Mouse (Mus musculus): ENCODE measurements around the gene Vwa3b. TPM values are rescaled to one million over a fixed set of nuclear protein-coding genes. Genes with fewer than 3 reads are reported as not detected.

The Vwa3b gene
- polyA plus RNA-seq, 1 experiment from 2014 or later = 0.42 TPM

- Histone ChIP-seq H3K27ac (ENCODE audit: low read depth, low read length) (no peak overlapping the region), H3K36me3 (ENCODE audit: control insufficient read depth, insufficient read depth, low read length) (no peaks in the 10 kb centered on the region), H3K4me3 (ENCODE audit: low read depth, low read length) (no peak overlapping the region), H3K4me2 (ENCODE audit: low read depth) (no peak overlapping the region), H3K9me3 (ENCODE audit: control insufficient read depth, low read length) (no peaks in the 10 kb centered on the region), H3K27me3 (ENCODE audit: control insufficient read depth, insufficient read depth, low read length) (no peaks in the 10 kb centered on the region), H3K9ac (ENCODE audit: low read length) (no peak overlapping the region), H3K4me1 (ENCODE audit: control insufficient read depth, insufficient read depth, low read length) (no peaks in the 10 kb centered on the region)
- 86% methylated on average over 5 of the region's 5 CpGs for WGBS
- ATAC-seq (ENCODE audit: insufficient read depth, low FRiP score, low TSS enrichment) (no peak), DNase-seq (ENCODE audit: low spot score) (no peak)
Measured at GRCm38 (mm10) chr1:37041856-37042255, 15.5 kb downstream of the Vwa3b start.

GRCm38 (mm10) chr1:37042769-37043168 is 16.4 kb downstream of the Vwa3b start:
- ATAC-seq (ENCODE audit: insufficient read depth, low FRiP score, low TSS enrichment) (no peak), DNase-seq (ENCODE audit: low spot score) (no peak)
- Histone ChIP-seq H3K36me3 (ENCODE audit: control insufficient read depth, insufficient read depth, low read length) (no peaks in the 10 kb centered on the region), H3K4me1 (ENCODE audit: control insufficient read depth, insufficient read depth, low read length) (no peaks in the 10 kb centered on the region), H3K9ac (ENCODE audit: low read length) (no peak overlapping the region), H3K27ac (ENCODE audit: low read depth, low read length) (no peak overlapping the region), H3K27me3 (ENCODE audit: control insufficient read depth, insufficient read depth, low read length) (no peaks in the 10 kb centered on the region), H3K9me3 (ENCODE audit: control insufficient read depth, low read length) (no peaks in the 10 kb centered on the region; the same call in 1 of the 2 replicates), H3K4me3 (ENCODE audit: low read depth, low read length) (no peak overlapping the region), H3K4me2 (ENCODE audit: low read depth) (no peak overlapping the region)
- 87% methylated on average over 8 of the region's 8 CpGs for WGBS

- no peaks in the 10 kb centered on the region for H3K4me1 ChIP-seq (ENCODE audit: control insufficient read depth, insufficient read depth, low read length)
- H3K9me3 ChIP-seq (ENCODE audit: control insufficient read depth, low read length) = peaks cover 3% of the 10 kb centered on the region; the same call in 1 of the 2 replicates
- H3K36me3 ChIP-seq (ENCODE audit: control insufficient read depth, insufficient read depth, low read length) = no peaks in the 10 kb centered on the region
- DNase-seq (ENCODE audit: low spot score) = no peak
- no peak for ATAC-seq (ENCODE audit: insufficient read depth, low FRiP score, low TSS enrichment)
- H3K4me2 ChIP-seq (ENCODE audit: low read depth) = no peak overlapping the region
- no peaks in the 10 kb centered on the region for H3K27me3 ChIP-seq (ENCODE audit: control insufficient read depth, insufficient read depth, low read length)
- 90% methylated on average over 3 of the region's 3 CpGs for WGBS
- no peak overlapping the region for H3K4me3 ChIP-seq (ENCODE audit: low read depth, low read length)
- no peak overlapping the region for H3K9ac ChIP-seq (ENCODE audit: low read length)
- no peak overlapping the region for H3K27ac ChIP-seq (ENCODE audit: low read depth, low read length)
Measured at GRCm38 (mm10) chr1:37043196-37043595, 16.8 kb downstream of the Vwa3b start.

GRCm38 (mm10) chr1:37045472-37045871 is 19.1 kb downstream of the Vwa3b start:
- peaks cover 3% of the 10 kb centered on the region; the same call in 1 of the 2 replicates for H3K9me3 ChIP-seq (ENCODE audit: control insufficient read depth, low read length)
- H3K36me3 ChIP-seq (ENCODE audit: control insufficient read depth, insufficient read depth, low read length) = no peaks in the 10 kb centered on the region
- ATAC-seq (ENCODE audit: insufficient read depth, low FRiP score, low TSS enrichment) (no peak), DNase-seq (ENCODE audit: low spot score) (no peak)
- no peaks in the 10 kb centered on the region for H3K27me3 ChIP-seq (ENCODE audit: control insufficient read depth, insufficient read depth, low read length)
- no peak overlapping the region for H3K9ac ChIP-seq (ENCODE audit: low read length)
- H3K4me2 ChIP-seq (ENCODE audit: low read depth) = no peak overlapping the region
- WGBS = 53% methylated on average over 5 of the region's 5 CpGs
- H3K27ac ChIP-seq (ENCODE audit: low read depth, low read length) = no peak overlapping the region
- H3K4me3 ChIP-seq (ENCODE audit: low read depth, low read length) = no peak overlapping the region
- no peaks in the 10 kb centered on the region for H3K4me1 ChIP-seq (ENCODE audit: control insufficient read depth, insufficient read depth, low read length)

GRCm38 (mm10) chr1:37049159-37049558 is 22.8 kb downstream of the Vwa3b start:
- DNase-seq (ENCODE audit: low spot score) = no peak
- no peak for ATAC-seq (ENCODE audit: insufficient read depth, low FRiP score, low TSS enrichment)
- Histone ChIP-seq H3K4me2 (ENCODE audit: low read depth) (no peak overlapping the region), H3K4me1 (ENCODE audit: control insufficient read depth, insufficient read depth, low read length) (no peaks in the 10 kb centered on the region), H3K27ac (ENCODE audit: low read depth, low read length) (no peak overlapping the region), H3K9ac (ENCODE audit: low read length) (no peak overlapping the region), H3K36me3 (ENCODE audit: control insufficient read depth, insufficient read depth, low read length) (no peaks in the 10 kb centered on the region), H3K4me3 (ENCODE audit: low read depth, low read length) (no peak overlapping the region), H3K27me3 (ENCODE audit: control insufficient read depth, insufficient read depth, low read length) (no peaks in the 10 kb centered on the region), H3K9me3 (ENCODE audit: control insufficient read depth, low read length) (peaks cover 3% of the 10 kb centered on the region; the same call in 1 of the 2 replicates)
- 33% methylated on average over 4 of the region's 4 CpGs for WGBS

- H3K9ac ChIP-seq (ENCODE audit: low read length) = no peak overlapping the region
- DNase-seq (ENCODE audit: low spot score) = no peak
Measured at GRCm38 (mm10) chr1:37053691-37054090, 27.3 kb downstream of the Vwa3b start.

GRCm38 (mm10) chr1:37056831-37057561 is 30.6 kb downstream of the Vwa3b start:
- Histone ChIP-seq H3K27me3 (ENCODE audit: control insufficient read depth, insufficient read depth, low read length) (no peaks in the 10 kb centered on the region), H3K9ac (ENCODE audit: low read length) (no peak overlapping the region), H3K4me2 (ENCODE audit: low read depth) (no peak overlapping the region), H3K4me1 (ENCODE audit: control insufficient read depth, insufficient read depth, low read length) (no peaks in the 10 kb centered on the region), H3K27ac (ENCODE audit: low read depth, low read length) (no peak overlapping the region), H3K9me3 (ENCODE audit: control insufficient read depth, low read length) (no peaks in the 10 kb centered on the region), H3K36me3 (ENCODE audit: control insufficient read depth, insufficient read depth, low read length) (no peaks in the 10 kb centered on the region), H3K4me3 (ENCODE audit: low read depth, low read length) (no peak overlapping the region)
- WGBS = 86% methylated on average over 6 of the region's 6 CpGs
- DNase-seq (ENCODE audit: low spot score) (no peak), ATAC-seq (ENCODE audit: insufficient read depth, low FRiP score, low TSS enrichment) (no peak)

More at GRCm38 (mm10) chr1:37053691-37054090, 27.3 kb downstream of the Vwa3b start:
- no peaks in the 10 kb centered on the region for H3K4me1 ChIP-seq (ENCODE audit: control insufficient read depth, insufficient read depth, low read length)
- no peak overlapping the region for H3K4me2 ChIP-seq (ENCODE audit: low read depth)
- H3K4me3 ChIP-seq (ENCODE audit: low read depth, low read length) = no peak overlapping the region
- H3K9me3 ChIP-seq (ENCODE audit: control insufficient read depth, low read length) = no peaks in the 10 kb centered on the region
- H3K27me3 ChIP-seq (ENCODE audit: control insufficient read depth, insufficient read depth, low read length) = no peaks in the 10 kb centered on the region
- no peak for ATAC-seq (ENCODE audit: insufficient read depth, low FRiP score, low TSS enrichment)
- 69% methylated on average over 4 of the region's 4 CpGs for WGBS
- H3K27ac ChIP-seq (ENCODE audit: low read depth, low read length) = no peak overlapping the region
- no peaks in the 10 kb centered on the region for H3K36me3 ChIP-seq (ENCODE audit: control insufficient read depth, insufficient read depth, low read length)

DNA sequence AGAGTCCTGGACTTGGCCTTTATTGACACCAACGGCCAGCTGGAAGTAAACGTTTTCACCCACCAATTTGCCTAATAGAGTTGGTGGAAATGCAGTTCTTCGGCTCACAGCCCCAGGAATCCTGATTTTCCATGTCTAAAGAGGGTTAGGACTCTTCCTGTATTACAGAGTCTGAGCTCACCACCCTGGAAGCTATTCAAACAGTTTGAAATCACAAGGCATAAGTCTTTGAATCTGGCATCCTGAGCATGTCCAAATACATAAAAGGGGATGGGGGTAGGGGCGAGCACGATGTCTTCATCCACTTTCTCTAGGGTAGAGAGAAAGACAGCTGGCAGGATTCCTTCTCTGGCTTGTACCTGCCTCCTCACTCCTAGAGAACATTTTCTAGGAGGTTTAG is 34.5 kb downstream of the Vwa3b start:
- 84% methylated on average over 5 of the region's 5 CpGs for WGBS
- H3K4me1 ChIP-seq (ENCODE audit: control insufficient read depth, insufficient read depth, low read length) = no peaks in the 10 kb centered on the region

DNA sequence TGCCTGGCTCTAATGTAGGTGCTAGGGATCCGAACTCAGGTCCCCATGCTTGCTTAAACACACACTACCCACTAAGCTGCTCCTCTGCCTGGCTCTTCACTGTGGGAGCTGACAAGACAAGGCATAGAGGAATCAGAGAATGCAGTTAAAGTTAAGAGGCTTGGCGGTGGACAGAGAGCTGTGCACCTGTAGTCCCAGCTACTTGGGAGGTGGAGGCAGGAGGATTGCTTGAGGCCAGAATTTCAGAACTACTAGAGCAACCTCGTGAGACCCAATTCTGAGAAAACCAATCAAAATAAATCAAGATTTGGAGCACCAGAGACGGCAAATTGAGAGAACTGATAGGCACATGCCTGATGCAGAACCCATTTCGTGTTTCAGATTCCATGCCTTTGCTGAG is 36.7 kb downstream of the Vwa3b start:
- H3K4me1 ChIP-seq (ENCODE audit: control insufficient read depth, insufficient read depth, low read length) = no peaks in the 10 kb centered on the region

More for the DNA sequence above, 34.5 kb downstream of the Vwa3b start:
- H3K27ac ChIP-seq (ENCODE audit: low read depth, low read length) = no peak overlapping the region
- no peak overlapping the region for H3K4me3 ChIP-seq (ENCODE audit: low read depth, low read length)
- no peaks in the 10 kb centered on the region for H3K27me3 ChIP-seq (ENCODE audit: control insufficient read depth, insufficient read depth, low read length)
- no peaks in the 10 kb centered on the region for H3K36me3 ChIP-seq (ENCODE audit: control insufficient read depth, insufficient read depth, low read length)
- no peak for ATAC-seq (ENCODE audit: insufficient read depth, low FRiP score, low TSS enrichment)
- no peak overlapping the region for H3K4me2 ChIP-seq (ENCODE audit: low read depth)
- no peak overlapping the region for H3K9ac ChIP-seq (ENCODE audit: low read length)
- no peak for DNase-seq (ENCODE audit: low spot score)
- no peaks in the 10 kb centered on the region for H3K9me3 ChIP-seq (ENCODE audit: control insufficient read depth, low read length)

More for the DNA sequence above, 36.7 kb downstream of the Vwa3b start:
- Histone ChIP-seq H3K9me3 (ENCODE audit: control insufficient read depth, low read length) (no peaks in the 10 kb centered on the region), H3K4me2 (ENCODE audit: low read depth) (no peak overlapping the region), H3K36me3 (ENCODE audit: control insufficient read depth, insufficient read depth, low read length) (no peaks in the 10 kb centered on the region), H3K9ac (ENCODE audit: low read length) (no peak overlapping the region), H3K4me3 (ENCODE audit: low read depth, low read length) (no peak overlapping the region), H3K27me3 (ENCODE audit: control insufficient read depth, insufficient read depth, low read length) (no peaks in the 10 kb centered on the region), H3K27ac (ENCODE audit: low read depth, low read length) (no peak overlapping the region)
- DNase-seq (ENCODE audit: low spot score) (no peak), ATAC-seq (ENCODE audit: insufficient read depth, low FRiP score, low TSS enrichment) (no peak)
- WGBS = 82% methylated on average over 5 of the region's 5 CpGs
